Mouse (Mus musculus) hindbrain, embryonic 10.5 days (tissue): ENCODE results near the gene Dcun1d2. TPM values are rescaled to one million over a fixed set of nuclear protein-coding genes. Genes with fewer than 3 reads are reported as not detected.

Experiments used
- DNase-seq: peaks from one replicate; pipeline ENCODE4 v3.0.0-alpha.2; 2017; ENCODE audit warnings: low spot score
- H3K27ac ChIP-seq: fragments of 300-500 bp; sonication (generic); 2 replicates; pipeline ENCODE4 v1.5.1; 2016; ENCODE audit warnings: mild to moderate bottlenecking, moderate library complexity
- H3K27me3 ChIP-seq: fragments of 300-500 bp; sonication (generic); 2 replicates; pipeline ENCODE4 v1.6.1; 2016; ENCODE audit warnings: mild to moderate bottlenecking; ENCODE audit not compliant: poor library complexity, insufficient read depth, severe bottlenecking
- H3K36me3 ChIP-seq: fragments of 300-500 bp; sonication (generic); 2 replicates; pipeline ENCODE4 v1.6.1; 2016; ENCODE audit warnings: mild to moderate bottlenecking, moderate library complexity
- H3K4me1 ChIP-seq: fragments of 300-500 bp; sonication (generic); replicated peaks from 2 replicates; pipeline ENCODE4 v1.6.1; 2016; ENCODE audit warnings: mild to moderate bottlenecking
- H3K4me3 ChIP-seq: fragments of 300-500 bp; sonication (generic); 2 replicates; pipeline ENCODE4 v1.5.1; 2016; ENCODE audit warnings: mild to moderate bottlenecking, moderate library complexity
- H3K9me3 ChIP-seq: fragments of 300-500 bp; sonication (generic); 2 replicates; pipeline ENCODE4 v1.6.1; 2016; ENCODE audit warnings: mild to moderate bottlenecking, moderate library complexity
- WGBS: fragments of 180-500 bp; shearing (Covaris S2); methylation state at CpG from one replicate; pipeline ENCODE4 v1.1.7; 2016; 5-methylcytosine and 5-hydroxymethylcytosine counted together
- polyA plus RNA-seq: library from polyadenylated mRNA; unstranded; fragments of >200 nt; fragmentation: Nextera tagmentation; extraction: Ambion mirVana; gene quantifications from 2 replicates; pipeline ENCODE4 v1.2.1, GENCODE M21; 2016

Dcun1d2 gene
- polyA plus RNA-seq, 1 experiment from 2014 or later: 25.3 TPM

DNA sequence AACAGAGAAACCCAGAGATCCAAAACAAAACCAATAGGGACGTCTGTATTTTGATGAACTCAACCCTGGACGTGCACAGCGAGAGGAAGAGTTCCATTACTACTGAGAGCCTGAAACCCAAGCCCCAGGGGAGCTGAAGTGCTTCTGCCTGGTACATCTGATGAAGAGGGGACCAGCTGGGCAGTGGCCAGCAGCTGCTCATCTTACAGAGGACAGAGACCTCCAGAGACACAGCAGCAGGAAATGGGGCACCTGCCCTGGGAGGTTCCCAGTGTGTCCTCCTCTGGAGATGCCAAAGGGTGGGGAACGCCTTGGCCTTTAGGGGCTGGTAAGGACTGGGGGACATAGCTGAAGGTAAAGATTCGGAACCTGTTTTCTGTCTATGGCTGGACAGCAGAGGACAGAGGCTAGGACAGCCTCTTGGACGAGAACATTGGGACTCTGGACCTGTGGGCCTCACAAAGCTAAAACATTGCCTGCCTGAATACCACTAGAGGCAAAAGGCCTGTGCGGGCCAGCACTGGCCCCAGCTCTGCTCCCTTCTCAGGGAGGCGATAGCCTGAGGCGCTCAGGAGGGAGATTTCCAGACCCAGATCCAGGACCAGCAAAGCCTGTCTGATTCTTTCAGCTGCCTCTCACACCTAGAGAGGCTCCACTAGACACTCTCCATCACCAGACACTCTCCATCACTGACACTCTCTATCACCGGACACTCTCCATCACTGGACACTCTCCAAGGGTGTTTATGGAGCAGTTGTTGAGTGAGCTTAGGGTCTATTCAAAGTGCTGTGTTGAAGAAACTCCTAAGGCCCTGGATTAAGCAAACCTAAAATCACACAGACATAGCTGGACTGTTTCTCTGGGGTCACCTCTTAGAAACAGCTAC lies 44.7 kb downstream of the Dcun1d2 start:
- 76% methylated on average over 10 of the region's 10 CpGs for WGBS
- DNase-seq: no peak
- H3K9me3 ChIP-seq: no peaks in the 10 kb centered on the region
- no peaks in the 10 kb centered on the region for H3K27me3 ChIP-seq
- H3K4me3 ChIP-seq: no peak overlapping the region
- no peaks in the 10 kb centered on the region for H3K4me1 ChIP-seq
- no peak overlapping the region for H3K27ac ChIP-seq
- H3K36me3 ChIP-seq: no peaks in the 10 kb centered on the region

DNA sequence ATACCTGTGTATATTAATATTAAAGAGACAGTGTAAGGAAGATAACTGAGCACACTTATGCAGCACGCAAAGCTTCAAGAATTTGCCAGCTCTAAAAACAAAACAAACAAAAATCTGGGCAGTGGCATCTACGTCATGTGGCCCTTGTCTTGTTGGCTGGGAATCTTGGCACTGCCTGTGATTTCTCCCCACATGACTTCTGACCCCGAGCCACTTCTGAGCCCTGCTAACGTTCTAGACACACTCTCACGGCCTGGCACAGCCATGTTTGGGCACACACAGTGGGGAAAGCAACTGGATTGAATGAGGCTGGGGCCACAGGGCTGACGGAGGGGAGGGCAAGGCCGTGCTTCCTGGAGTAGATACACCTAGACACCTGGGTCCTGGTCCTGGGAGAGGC lies 47.2 kb downstream of the Dcun1d2 start:
- Histone ChIP-seq H3K9me3 (no peaks in the 10 kb centered on the region), H3K27me3 (no peaks in the 10 kb centered on the region), H3K27ac (no peak overlapping the region), H3K4me1 (no peaks in the 10 kb centered on the region), H3K36me3 (no peaks in the 10 kb centered on the region), H3K4me3 (no peak overlapping the region)
- 84% methylated on average over 7 of the region's 7 CpGs for WGBS
- DNase-seq: no peak

DNA sequence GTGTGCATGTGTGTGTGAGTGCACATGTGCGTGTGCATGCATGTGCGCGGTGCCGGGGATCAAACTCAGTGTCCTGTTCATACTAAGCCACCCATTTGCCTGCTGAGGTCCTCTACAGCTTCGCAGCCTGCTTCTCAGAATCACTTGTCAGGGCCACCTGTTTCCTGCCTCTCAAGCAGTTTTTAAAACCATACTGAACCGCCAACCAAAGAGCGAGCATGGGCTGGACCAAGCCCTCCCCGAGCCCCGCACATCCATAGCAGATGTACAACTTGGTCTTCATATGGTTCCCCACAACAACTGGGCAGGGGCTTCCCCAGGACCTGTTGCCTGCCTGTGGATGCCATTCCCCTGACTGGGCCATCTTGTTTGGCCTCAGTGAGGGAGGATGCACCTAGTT lies 47.9 kb downstream of the Dcun1d2 start:
- Histone ChIP-seq H3K9me3 (no peaks in the 10 kb centered on the region), H3K27me3 (no peaks in the 10 kb centered on the region), H3K4me1 (no peaks in the 10 kb centered on the region), H3K36me3 (no peaks in the 10 kb centered on the region), H3K4me3 (no peak overlapping the region), H3K27ac (no peak overlapping the region)
- no peak for DNase-seq
- 96% methylated on average over 9 of the region's 9 CpGs for WGBS

DNA sequence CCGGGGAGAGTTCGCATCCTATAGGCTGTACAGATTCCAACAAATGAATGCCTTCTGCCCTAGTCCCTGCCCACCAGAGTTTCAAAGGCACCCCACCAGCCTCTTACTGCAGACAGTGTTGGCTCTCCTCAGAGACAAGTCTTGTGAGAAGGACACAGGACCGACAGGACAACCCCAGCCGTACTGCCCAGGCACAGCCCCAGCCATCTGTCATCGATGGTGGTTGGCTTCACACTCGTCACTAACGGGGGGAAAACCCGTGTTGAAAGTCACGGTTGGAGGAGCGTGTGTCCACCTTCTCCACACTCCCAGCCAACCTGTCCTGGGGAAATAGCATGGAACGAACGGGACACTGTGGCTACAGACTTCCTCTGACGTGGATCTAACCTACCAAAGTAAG lies 53.1 kb downstream of the Dcun1d2 start:
- 87% methylated on average over 13 of the region's 13 CpGs for WGBS
- H3K4me3 ChIP-seq: no peak overlapping the region
- DNase-seq: no peak
- no peaks in the 10 kb centered on the region for H3K36me3 ChIP-seq
- no peak overlapping the region for H3K27ac ChIP-seq
- no peaks in the 10 kb centered on the region for H3K4me1 ChIP-seq
- no peaks in the 10 kb centered on the region for H3K27me3 ChIP-seq
- H3K9me3 ChIP-seq: no peaks in the 10 kb centered on the region

DNA sequence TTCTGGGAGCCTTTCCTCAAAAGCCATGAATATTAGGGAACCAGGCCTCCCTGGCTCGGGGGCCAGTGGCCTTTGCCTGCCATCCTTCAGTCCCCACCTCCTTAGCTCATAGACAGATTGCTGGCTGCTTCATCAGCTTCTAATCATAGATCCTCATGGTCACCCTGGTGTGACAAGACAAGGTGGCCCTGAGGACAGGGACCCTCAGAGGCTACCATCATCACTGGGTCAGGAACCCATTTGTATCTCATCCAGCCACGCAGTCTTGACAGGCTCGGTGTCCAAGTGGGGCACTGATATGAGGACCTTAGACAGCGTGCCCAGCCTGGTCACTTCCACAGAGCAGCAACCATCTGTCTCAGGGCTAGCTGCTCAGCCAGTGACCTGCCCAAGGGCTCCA lies 57.5 kb downstream of the Dcun1d2 start:
- H3K27me3 ChIP-seq: no peaks in the 10 kb centered on the region
- H3K9me3 ChIP-seq: no peaks in the 10 kb centered on the region
- H3K4me3 ChIP-seq: no peak overlapping the region
- H3K4me1 ChIP-seq: peaks cover 16% of the 10 kb centered on the region
- no peak for DNase-seq
- 89% methylated on average over 4 of the region's 4 CpGs for WGBS
- H3K27ac ChIP-seq: no peak overlapping the region
- H3K36me3 ChIP-seq: no peaks in the 10 kb centered on the region

DNA sequence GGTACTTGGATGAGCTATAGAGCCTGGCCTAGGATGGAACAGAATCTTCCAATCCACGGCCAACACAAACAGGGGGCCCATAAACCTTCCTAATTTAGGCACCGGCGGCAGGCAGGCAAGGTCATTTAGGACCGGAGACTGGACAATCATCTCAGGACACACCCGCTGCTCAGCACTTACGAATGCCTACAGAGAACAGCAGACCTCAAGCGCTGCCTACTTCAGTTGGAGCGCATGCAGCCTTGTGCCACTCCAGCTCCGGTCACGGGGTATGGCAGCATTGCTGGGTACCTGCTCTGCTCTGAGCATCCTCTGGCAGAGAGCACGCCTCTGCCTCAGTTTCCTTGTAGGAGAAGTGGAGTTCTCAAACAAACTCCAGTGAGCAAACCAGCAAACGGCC lies 58.1 kb downstream of the Dcun1d2 start:
- Histone ChIP-seq H3K4me3 (no peak overlapping the region), H3K27me3 (no peaks in the 10 kb centered on the region), H3K36me3 (no peaks in the 10 kb centered on the region), H3K4me1 (peaks cover 16% of the 10 kb centered on the region), H3K9me3 (no peaks in the 10 kb centered on the region), H3K27ac (no peak overlapping the region)
- 91% methylated on average over 12 of the region's 12 CpGs for WGBS
- no peak for DNase-seq

DNA sequence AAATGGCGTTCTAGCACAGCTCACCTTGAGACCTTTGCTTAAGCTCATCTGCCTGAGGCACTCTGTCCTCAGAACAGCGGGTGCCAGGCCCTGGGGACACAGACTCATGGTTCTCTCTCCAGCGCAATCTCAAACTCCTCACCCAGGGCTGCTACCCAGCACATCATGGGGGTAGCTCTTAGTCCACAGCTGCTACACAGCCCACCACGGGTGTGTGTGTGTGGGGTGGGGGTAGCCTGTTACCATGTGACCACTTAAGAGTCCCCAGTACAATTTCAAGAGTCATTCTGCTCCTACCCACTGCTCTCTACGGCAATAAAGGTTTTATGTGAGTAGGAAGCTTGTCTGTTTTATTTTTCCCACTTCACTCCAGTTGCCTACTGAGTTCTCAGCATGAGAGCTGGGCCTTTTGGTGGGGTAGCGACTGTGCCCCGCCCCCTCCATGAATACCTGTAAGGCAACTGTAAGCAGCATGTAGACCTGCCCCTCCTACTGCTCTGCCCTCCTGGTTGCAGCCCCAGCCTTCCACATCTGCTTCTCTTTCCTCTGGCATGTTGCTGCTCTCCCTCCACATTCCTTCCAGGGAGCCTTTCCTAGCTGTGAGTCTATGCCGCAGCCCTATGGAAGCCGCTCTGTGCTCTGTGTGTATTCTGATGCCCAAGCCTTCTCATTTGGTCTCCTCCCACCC lies 58.9 kb downstream of the Dcun1d2 start:
- Histone ChIP-seq H3K27me3 (no peaks in the 10 kb centered on the region), H3K36me3 (no peaks in the 10 kb centered on the region), H3K9me3 (no peaks in the 10 kb centered on the region), H3K4me1 (peaks cover 16% of the 10 kb centered on the region), H3K4me3 (no peak overlapping the region), H3K27ac (no peak overlapping the region)
- no peak for DNase-seq
- whole genome bisulfite sequencing: 52% methylated on average over 9 of the region's 9 CpGs

DNA sequence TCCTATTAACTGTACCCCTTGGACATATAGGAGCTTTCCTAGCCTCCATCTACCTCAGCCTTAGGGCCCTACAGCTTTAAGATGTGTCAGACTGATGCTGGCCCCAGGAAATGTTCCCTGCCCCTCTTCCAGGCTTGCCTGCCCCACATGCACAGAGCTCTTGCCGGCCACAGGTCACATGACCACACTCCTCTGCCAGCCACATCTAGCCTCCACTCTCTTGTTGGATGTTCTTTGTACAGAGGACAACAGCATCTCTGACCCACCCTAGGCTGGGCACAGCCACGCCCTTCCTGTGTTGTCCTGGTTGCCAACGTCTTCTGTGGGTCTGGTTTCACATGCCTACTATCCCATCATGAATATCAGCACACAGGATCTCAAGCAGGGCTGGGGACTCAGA lies 60.7 kb downstream of the Dcun1d2 start:
- Histone ChIP-seq H3K4me1 (peaks cover 16% of the 10 kb centered on the region), H3K27me3 (no peaks in the 10 kb centered on the region), H3K27ac (no peak overlapping the region), H3K9me3 (no peaks in the 10 kb centered on the region), H3K4me3 (no peak overlapping the region), H3K36me3 (no peaks in the 10 kb centered on the region)
- 80% methylated on average over 3 of the region's 3 CpGs for WGBS
- DNase-seq: no peak

DNA sequence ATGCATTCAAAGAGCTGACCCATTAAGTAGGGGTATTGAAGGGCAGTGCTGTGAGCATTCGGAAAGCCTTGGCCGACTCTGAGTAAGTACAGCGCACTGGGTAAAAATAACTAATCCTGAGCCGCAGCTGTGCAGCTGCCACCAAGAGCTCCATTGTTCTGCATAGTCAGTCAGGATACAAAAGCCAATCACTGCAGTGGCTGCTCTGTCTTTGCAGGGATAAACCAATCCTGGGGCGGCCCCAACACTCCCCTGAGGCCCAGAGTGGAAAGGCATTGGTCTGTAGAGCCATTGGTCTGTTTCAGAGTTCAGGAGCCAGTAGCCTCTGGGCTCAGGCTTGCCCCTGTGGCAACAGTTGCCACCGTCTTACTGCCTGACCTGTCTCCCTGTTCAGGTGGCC lies 61.6 kb downstream of the Dcun1d2 start:
- 45% methylated on average over 6 of the region's 6 CpGs for WGBS
- peak; percentile 47 for DNase-seq
- no peaks in the 10 kb centered on the region for H3K9me3 ChIP-seq
- no peaks in the 10 kb centered on the region for H3K27me3 ChIP-seq
- H3K4me3 ChIP-seq: no peak overlapping the region
- H3K4me1 ChIP-seq: peaks cover 16% of the 10 kb centered on the region
- no peaks in the 10 kb centered on the region for H3K36me3 ChIP-seq
- peak overlapping the region; percentile 66 for H3K27ac ChIP-seq

DNA sequence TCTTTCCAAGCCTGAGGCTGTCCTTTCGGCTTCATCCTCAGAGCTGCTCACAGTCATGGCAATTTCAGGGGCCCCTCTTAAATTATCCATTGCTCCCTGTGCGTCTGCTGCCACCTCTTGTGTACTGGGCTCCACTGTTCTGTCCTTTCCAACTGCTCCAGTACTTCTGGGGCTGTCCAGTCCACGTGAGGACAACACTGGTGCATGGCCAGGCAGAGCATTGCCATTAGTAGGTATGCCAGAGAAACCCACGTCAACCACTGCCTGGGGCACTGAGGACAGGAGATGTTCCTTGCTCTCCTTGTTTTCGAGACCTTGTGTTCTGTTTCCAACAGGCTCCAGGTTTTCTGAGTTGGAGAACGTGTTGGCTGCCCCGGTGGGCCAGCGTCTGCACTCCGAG lies 63.5 kb downstream of the Dcun1d2 start:
- no peak for DNase-seq
- WGBS: 87% methylated on average over 9 of the region's 9 CpGs
- Histone ChIP-seq H3K9me3 (no peaks in the 10 kb centered on the region), H3K36me3 (no peaks in the 10 kb centered on the region), H3K27ac (peak overlapping the region; percentile 12; the same call in 1 of the 2 replicates), H3K27me3 (no peaks in the 10 kb centered on the region), H3K4me3 (no peak overlapping the region), H3K4me1 (peaks cover 16% of the 10 kb centered on the region)

DNA sequence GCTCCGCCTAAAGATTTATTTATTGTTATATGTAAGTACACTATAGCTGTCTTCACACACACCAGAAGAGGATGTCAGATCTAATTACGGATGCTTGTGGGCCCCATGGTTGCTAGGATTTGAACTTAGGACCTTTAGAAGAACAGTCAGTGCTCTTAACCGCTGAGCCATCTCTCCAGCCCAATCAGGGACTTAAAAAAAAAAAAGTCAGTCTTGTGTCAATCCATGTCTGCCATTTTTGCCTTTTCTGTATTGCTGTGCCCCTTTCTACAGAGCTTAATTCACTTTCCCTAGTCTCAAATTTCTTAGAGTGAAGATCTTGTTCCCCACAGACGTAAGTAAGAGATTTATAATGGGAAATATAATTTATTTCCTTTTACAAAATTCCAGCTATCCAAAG lies 69.5 kb downstream of the Dcun1d2 start:
- H3K36me3 ChIP-seq: no peaks in the 10 kb centered on the region
- no peak overlapping the region for H3K27ac ChIP-seq
- DNase-seq: no peak
- H3K4me3 ChIP-seq: no peak overlapping the region
- peaks cover 7% of the 10 kb centered on the region for H3K4me1 ChIP-seq
- H3K9me3 ChIP-seq: no peaks in the 10 kb centered on the region
- no peaks in the 10 kb centered on the region for H3K27me3 ChIP-seq
- WGBS: 85% methylated on average over 4 of the region's 4 CpGs

DNA sequence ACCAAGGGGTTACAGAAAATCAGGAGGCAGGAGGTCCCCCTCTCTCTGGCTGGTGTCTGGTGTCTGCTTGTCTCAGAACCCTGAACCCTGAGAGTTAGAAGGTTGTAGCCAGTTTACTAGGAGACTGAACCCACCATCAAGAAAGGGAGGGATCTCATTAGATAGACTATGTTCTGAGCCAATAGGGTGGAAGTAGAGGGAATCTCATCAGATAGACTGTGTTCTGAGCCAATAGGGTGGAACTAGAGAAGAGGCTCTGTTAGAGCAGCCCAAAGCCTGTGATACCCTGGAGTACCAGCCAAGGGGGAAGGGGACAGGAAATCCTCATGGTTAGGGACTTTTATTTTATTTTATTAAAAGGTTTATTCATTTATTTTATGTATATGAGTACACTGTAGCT lies 69.9 kb downstream of the Dcun1d2 start:
- Histone ChIP-seq H3K4me3 (no peak overlapping the region), H3K36me3 (no peaks in the 10 kb centered on the region), H3K27ac (no peak overlapping the region), H3K4me1 (peaks cover 11% of the 10 kb centered on the region), H3K9me3 (no peaks in the 10 kb centered on the region), H3K27me3 (no peaks in the 10 kb centered on the region)
- DNase-seq: no peak

DNA sequence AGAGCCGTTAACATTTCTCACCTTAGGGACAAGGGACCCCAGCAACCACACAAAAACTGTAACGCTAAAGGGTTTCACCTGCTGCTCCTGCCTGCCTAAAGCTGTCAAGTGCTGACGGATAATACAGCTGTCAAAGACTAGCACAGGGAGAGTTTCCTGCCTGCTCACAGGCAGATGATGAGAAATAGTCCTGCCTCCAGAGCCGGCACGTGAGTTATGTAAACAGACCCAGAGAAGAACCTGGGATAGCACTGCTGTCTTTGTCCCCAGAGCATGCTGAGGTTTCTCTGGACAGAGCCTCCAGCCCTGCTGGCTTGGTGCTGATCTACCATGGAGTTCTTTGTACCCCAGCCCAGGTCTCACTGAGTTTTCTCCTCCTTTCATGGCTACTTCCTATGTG lies 70.8 kb downstream of the Dcun1d2 start:
- no peak overlapping the region for H3K4me3 ChIP-seq
- peaks cover 13% of the 10 kb centered on the region for H3K4me1 ChIP-seq
- WGBS: 70% methylated on average over 5 of the region's 5 CpGs
- DNase-seq: no peak
- no peaks in the 10 kb centered on the region for H3K9me3 ChIP-seq
- H3K36me3 ChIP-seq: no peaks in the 10 kb centered on the region
- no peaks in the 10 kb centered on the region for H3K27me3 ChIP-seq
- no peak overlapping the region for H3K27ac ChIP-seq
